Mouse (Mus musculus): ENCODE measurements around the gene Olfr644. TPM values are rescaled to one million over a fixed set of nuclear protein-coding genes. Genes with fewer than 3 reads are reported as not detected.

Gene Olfr644
- polyA plus RNA-seq, 1 experiment from 2014 or later = not detected

GRCm38 (mm10) chr7:104021651-104022050, 50.0 kb downstream of the Olfr644 start:
- no peak for ATAC-seq (ENCODE audit: insufficient read depth)
- H3K9ac ChIP-seq = no peak overlapping the region
- no peak overlapping the region for H3K4me2 ChIP-seq
- H3K36me3 ChIP-seq (replicated peaks) = no peaks in the 10 kb centered on the region
- H3K27ac ChIP-seq (replicated peaks) = no peak overlapping the region
- no peaks in the 10 kb centered on the region for H3K4me1 ChIP-seq (replicated peaks)
- WGBS (ENCODE audit: insufficient replicate concordance) = 66% methylated on average over 6 of the region's 6 CpGs
- no peaks in the 10 kb centered on the region for H3K9me3 ChIP-seq (replicated peaks)
- no peak overlapping the region for H3K4me3 ChIP-seq (replicated peaks)
- no peaks in the 10 kb centered on the region for H3K27me3 ChIP-seq

- Histone ChIP-seq H3K4me2 (no peak overlapping the region), H3K9me3 (replicated peaks) (no peaks in the 10 kb centered on the region), H3K36me3 (replicated peaks) (no peaks in the 10 kb centered on the region), H3K4me3 (replicated peaks) (no peak overlapping the region), H3K4me1 (replicated peaks) (no peaks in the 10 kb centered on the region), H3K27ac (replicated peaks) (no peak overlapping the region), H3K27me3 (no peaks in the 10 kb centered on the region), H3K9ac (no peak overlapping the region)
- no peak for ATAC-seq (ENCODE audit: insufficient read depth)
- 55% methylated on average over 1 of the region's 1 CpGs for WGBS (ENCODE audit: insufficient replicate concordance)
These were observed 52.7 kb downstream of the Olfr644 start for GRCm38 (mm10) chr7:104018953-104019352.

GRCm38 (mm10) chr7:104017203-104017602, 54.5 kb downstream of the Olfr644 start, which contains the start of gene Olfr639:
TSS of gene Olfr639 (minus strand) at chr7:104017303.
- Histone ChIP-seq H3K36me3 (replicated peaks) (no peaks in the 10 kb centered on the region), H3K27ac (replicated peaks) (no peak within 1 kb of the TSS), H3K9me3 (replicated peaks) (no peaks in the 10 kb centered on the region), H3K4me3 (replicated peaks) (no peak within 1 kb of the TSS), H3K4me2 (no peak within 1 kb of the TSS), H3K4me1 (replicated peaks) (no peaks in the 10 kb centered on the region), H3K27me3 (no peaks in the 10 kb centered on the region), H3K9ac (no peak within 1 kb of the TSS)
- no peak for ATAC-seq (ENCODE audit: insufficient read depth)

Other genes with a start within 250 kb of the Olfr644 start
- 116,188 and 122,775 TPM in 2 replicates for gene Hbb-bs, start 243.8 kb downstream of the Olfr644 start, polyA plus RNA-seq (2015; fragmentation: Nextera tagmentation; extraction: Ambion mirVana)
- not detected in 2 replicates for gene Hbb-bh2, start 231.3 kb downstream of the Olfr644 start, polyA plus RNA-seq (2015; fragmentation: Nextera tagmentation; extraction: Ambion mirVana)
- gene Hbb-bh1, start 228.7 kb downstream of the Olfr644 start, polyA plus RNA-seq (2015; fragmentation: Nextera tagmentation; extraction: Ambion mirVana) = 44.8 and 64.6 TPM in 2 replicates
- gene Hbb-y, start 218.7 kb downstream of the Olfr644 start, polyA plus RNA-seq (2015; fragmentation: Nextera tagmentation; extraction: Ambion mirVana) = 304 and 542 TPM in 2 replicates
- gene Olfr66, start 185.6 kb downstream of the Olfr644 start, polyA plus RNA-seq (2015; fragmentation: Nextera tagmentation; extraction: Ambion mirVana) = 0.13 TPM in 1 of 2 replicates, not detected in the other
- not detected in 2 replicates for gene Olfr64, start 177.4 kb downstream of the Olfr644 start, polyA plus RNA-seq (2015; fragmentation: Nextera tagmentation; extraction: Ambion mirVana)
- gene Olfr65, start 168.4 kb downstream of the Olfr644 start, polyA plus RNA-seq (2015; fragmentation: Nextera tagmentation; extraction: Ambion mirVana) = not detected in 2 replicates
- 0.20 and 0.48 TPM in 2 replicates for gene Olfr631, start 143.0 kb downstream of the Olfr644 start, polyA plus RNA-seq (2015; fragmentation: Nextera tagmentation; extraction: Ambion mirVana)
- gene Olfr632, start 137.5 kb downstream of the Olfr644 start, polyA plus RNA-seq (2015; fragmentation: Nextera tagmentation; extraction: Ambion mirVana) = 0.16 and 0.23 TPM in 2 replicates
- 0.02 TPM in 1 of 2 replicates, not detected in the other for gene Olfr633, start 127.4 kb downstream of the Olfr644 start, polyA plus RNA-seq (2015; fragmentation: Nextera tagmentation; extraction: Ambion mirVana)
- gene Olfr635, start 100.7 kb downstream of the Olfr644 start, polyA plus RNA-seq (2015; fragmentation: Nextera tagmentation; extraction: Ambion mirVana) = not detected in 2 replicates
- not detected in 2 replicates for gene Olfr638, start 73.1 kb downstream of the Olfr644 start, polyA plus RNA-seq (2015; fragmentation: Nextera tagmentation; extraction: Ambion mirVana)
- not detected in 2 replicates for gene Olfr639, start 54.6 kb downstream of the Olfr644 start, polyA plus RNA-seq (2015; fragmentation: Nextera tagmentation; extraction: Ambion mirVana)
- gene Olfr640, start 46.3 kb downstream of the Olfr644 start, polyA plus RNA-seq (2015; fragmentation: Nextera tagmentation; extraction: Ambion mirVana) = not detected in 2 replicates
- not detected in 2 replicates for gene Olfr641, start 36.4 kb downstream of the Olfr644 start, polyA plus RNA-seq (2015; fragmentation: Nextera tagmentation; extraction: Ambion mirVana)
- not detected in 2 replicates for gene Olfr642, start 19.2 kb downstream of the Olfr644 start, polyA plus RNA-seq (2015; fragmentation: Nextera tagmentation; extraction: Ambion mirVana)
- gene 4930516K23Rik, start 10.4 kb downstream of the Olfr644 start, polyA plus RNA-seq (2015; fragmentation: Nextera tagmentation; extraction: Ambion mirVana) = not detected in 2 replicates
- not detected in 2 replicates for gene Olfr645, start 13.6 kb upstream of the Olfr644 start, polyA plus RNA-seq (2015; fragmentation: Nextera tagmentation; extraction: Ambion mirVana)
- not detected in 2 replicates for gene Olfr646, start 33.0 kb upstream of the Olfr644 start, polyA plus RNA-seq (2015; fragmentation: Nextera tagmentation; extraction: Ambion mirVana)
- gene Ubqln5, start 58.0 kb upstream of the Olfr644 start, polyA plus RNA-seq (2015; fragmentation: Nextera tagmentation; extraction: Ambion mirVana) = not detected in 2 replicates
- gene Olfr643, start 65.5 kb upstream of the Olfr644 start, polyA plus RNA-seq (2015; fragmentation: Nextera tagmentation; extraction: Ambion mirVana) = not detected in 2 replicates
- not detected in 2 replicates for gene Ubqln3, start 71.4 kb upstream of the Olfr644 start, polyA plus RNA-seq (2015; fragmentation: Nextera tagmentation; extraction: Ambion mirVana)
- not detected in 2 replicates for gene Ubqlnl, start 78.7 kb upstream of the Olfr644 start, polyA plus RNA-seq (2015; fragmentation: Nextera tagmentation; extraction: Ambion mirVana)
- not detected in 2 replicates for gene Olfm5, start 93.0 kb upstream of the Olfr644 start, polyA plus RNA-seq (2015; fragmentation: Nextera tagmentation; extraction: Ambion mirVana)
- gene Olfr648, start 111.5 kb upstream of the Olfr644 start, polyA plus RNA-seq (2015; fragmentation: Nextera tagmentation; extraction: Ambion mirVana) = 0.06 and 0.08 TPM in 2 replicates
- gene Olfr649, start 124.1 kb upstream of the Olfr644 start, polyA plus RNA-seq (2015; fragmentation: Nextera tagmentation; extraction: Ambion mirVana) = not detected in 2 replicates
- gene Trim6, start 146.9 kb upstream of the Olfr644 start, polyA plus RNA-seq (2015; fragmentation: Nextera tagmentation; extraction: Ambion mirVana) = 0.43 and 0.50 TPM in 2 replicates
- 1.6 and 1.8 TPM in 2 replicates for gene Trim34a, start 172.6 kb upstream of the Olfr644 start, polyA plus RNA-seq (2015; fragmentation: Nextera tagmentation; extraction: Ambion mirVana)
- gene Trim5, start 216.2 kb upstream of the Olfr644 start, polyA plus RNA-seq (2015; fragmentation: Nextera tagmentation; extraction: Ambion mirVana) = 0.32 and 0.37 TPM in 2 replicates
- gene Trim12a, start 243.6 kb upstream of the Olfr644 start, polyA plus RNA-seq (2015; fragmentation: Nextera tagmentation; extraction: Ambion mirVana) = 3.1 and 3.4 TPM in 2 replicates

All from liver, embryonic 15.5 days (tissue).